Mouse (Mus musculus) heart, postnatal 0 days (tissue): ENCODE results near the gene Zfp609. TPM values are rescaled to one million over a fixed set of nuclear protein-coding genes. Genes with fewer than 3 reads are reported as not detected.

Experiments used
- ATAC-seq: fragments of 200-750 bp; cut with Nextera tagmentation; 2 replicates; pipeline ENCODE4 v1.8.0; 2017; ENCODE audit warnings: low read depth, moderate number of reproducible peaks, moderate library complexity; ENCODE audit not compliant: insufficient read depth
- DNase-seq: peaks from one replicate; pipeline ENCODE4 v3.0.0-alpha.2; 2016; ENCODE audit warnings: low spot score
- H3K27ac ChIP-seq: fragments of 300-500 bp; sonication (generic); 2 replicates; pipeline ENCODE4 v1.5.1; 2014; ENCODE audit warnings: low read depth, mild to moderate bottlenecking
- H3K27me3 ChIP-seq: fragments of 300-500 bp; sonication (generic); 2 replicates; pipeline ENCODE4 v1.6.1; 2014; ENCODE audit warnings: low read length, mixed read lengths; ENCODE audit not compliant: control insufficient read depth, insufficient read depth
- H3K36me3 ChIP-seq: fragments of 300-500 bp; sonication (generic); replicated peaks from 2 replicates; pipeline ENCODE4 v1.6.1; 2014; ENCODE audit warnings: low read length, mixed read lengths; ENCODE audit not compliant: control insufficient read depth, insufficient read depth
- H3K4me1 ChIP-seq: fragments of 300-500 bp; sonication (generic); 2 replicates; pipeline ENCODE4 v1.6.1; 2014; ENCODE audit warnings: antibody characterized with exemption; ENCODE audit not compliant: control insufficient read depth, insufficient read depth
- H3K4me2 ChIP-seq: fragments of 300-500 bp; sonication (generic); 2 replicates; pipeline ENCODE4 v1.6.1; 2014; ENCODE audit warnings: low read depth, mild to moderate bottlenecking, low read length, moderate library complexity
- H3K4me3 ChIP-seq: fragments of 300-500 bp; sonication (generic); 2 replicates; pipeline ENCODE4 v1.5.1; 2014; ENCODE audit warnings: low read depth, low read length
- H3K9ac ChIP-seq: fragments of 300-500 bp; sonication (generic); replicated peaks from 2 replicates; pipeline ENCODE4 v1.6.1; 2014; ENCODE audit warnings: low read depth, low read length, mixed read lengths
- H3K9me3 ChIP-seq: fragments of 300-500 bp; sonication (generic); replicated peaks from 2 replicates; pipeline ENCODE4 v1.6.1; 2016; ENCODE audit warnings: low read length; ENCODE audit not compliant: control insufficient read depth
- CTCF ChIP-seq: IDR thresholded peaks from 2 replicates; pipeline ENCODE4 v1.5.1; 2016; ENCODE audit warnings: antibody characterized with exemption, control low read depth, low read depth
- EP300 ChIP-seq: IDR thresholded peaks from 2 replicates; pipeline ENCODE4 v1.6.1; 2016; ENCODE audit warnings: antibody characterized with exemption, low read depth
- WGBS: fragments of 180-500 bp; shearing (Covaris S2); extraction: QIAGEN DNeasy Blood & Tissue Kit; methylation state at CpG from one replicate; pipeline ENCODE4 v1.1.7; 2014; 5-methylcytosine and 5-hydroxymethylcytosine counted together
- polyA plus RNA-seq: library from polyadenylated mRNA; unstranded; fragments of >200 nt; fragmentation: Nextera tagmentation; extraction: Ambion mirVana; gene quantifications from 2 replicates; pipeline ENCODE4 v1.2.1, GENCODE M21; 2015
- total RNA-seq: library from RNA; depleted of rRNA; stranded (reverse); fragments of >200 nt; gene quantifications from 2 replicates; pipeline ENCODE4 v1.2.3, GENCODE M21; 2014; ENCODE audit warnings: low replicate concordance

The Zfp609 gene
- total and polyA plus RNA-seq, 2 experiments from 2014 or later, result 2.9 to 7.6 TPM

DNA sequence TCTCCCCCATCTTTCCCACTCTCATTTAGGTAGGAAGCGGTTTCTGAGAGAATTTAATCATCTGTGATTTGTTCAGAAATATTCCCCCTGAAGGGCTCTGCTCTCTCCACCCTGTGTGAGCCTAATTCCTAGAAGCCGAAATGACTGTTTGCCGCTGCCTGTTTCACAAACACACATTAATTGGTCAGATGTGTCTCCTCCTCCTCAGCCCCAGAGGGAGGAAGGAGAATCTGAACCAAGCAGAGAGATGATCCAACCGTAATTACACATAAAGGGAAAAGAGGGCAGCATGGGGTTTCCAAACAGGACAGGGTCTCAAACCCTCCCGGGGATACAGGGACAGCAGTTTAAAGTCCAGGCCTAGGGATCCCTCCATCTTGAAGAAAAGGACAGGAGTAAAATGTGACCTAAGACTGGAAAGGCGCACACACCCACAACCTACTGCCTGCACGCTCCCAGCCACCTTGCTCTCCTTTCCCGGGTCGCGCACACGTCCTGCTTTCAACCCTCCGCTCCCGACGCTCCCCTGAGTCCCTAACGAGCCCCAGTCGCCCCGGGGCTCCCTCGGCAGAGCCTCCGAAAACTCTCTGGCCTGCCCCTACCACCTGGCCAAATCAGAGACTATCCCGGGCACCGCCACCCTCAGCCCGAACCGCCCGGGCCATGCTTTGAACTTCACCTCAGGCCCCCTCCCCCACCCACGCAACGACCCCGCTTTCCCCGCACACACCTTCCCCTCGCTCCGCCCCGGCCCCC lies 598 bp downstream of the Zfp609 start:
- Histone ChIP-seq H3K27ac (peak overlapping the region; percentile 99), H3K27me3 (no peaks in the 10 kb centered on the region), H3K9me3 (no peaks in the 10 kb centered on the region), H3K36me3 (no peaks in the 10 kb centered on the region), H3K9ac (peak overlapping the region; percentile 96), H3K4me1 (peaks cover 42% of the 10 kb centered on the region), H3K4me3 (peak overlapping the region; percentile 89), H3K4me2 (peak overlapping the region; percentile 80)
- TF ChIP-seq CTCF, result no peak
- TF ChIP-seq EP300, result no peak
- DNase-seq (peak; percentile 80), ATAC-seq (peak; percentile 34)
- WGBS, result under 1% methylated on average over 31 of the region's 31 CpGs

DNA sequence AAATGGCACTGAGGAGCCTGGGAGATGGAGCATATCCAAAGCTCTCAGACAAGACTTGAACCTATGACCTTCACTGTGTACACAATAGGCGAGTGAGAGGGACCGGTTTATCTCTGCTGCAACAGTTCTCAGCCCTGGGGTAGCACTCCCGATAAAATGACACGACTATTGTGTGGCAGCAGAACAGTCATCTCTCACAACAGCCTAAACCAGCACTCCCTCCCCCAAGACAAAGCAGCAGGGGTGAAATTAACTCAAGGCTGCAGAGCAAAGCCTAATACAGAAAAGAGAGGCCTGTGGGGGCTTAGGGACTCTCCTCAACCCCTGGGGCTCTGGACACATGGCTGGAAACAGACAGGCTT lies 1.2 kb downstream of the Zfp609 start:
- H3K9ac ChIP-seq, result peak overlapping the region; percentile 96
- DNase-seq (peak; percentile 37), ATAC-seq (no peak)
- no peaks in the 10 kb centered on the region for H3K36me3 ChIP-seq
- H3K4me1 ChIP-seq, result peaks cover 41% of the 10 kb centered on the region
- under 1% methylated on average over 4 of the region's 4 CpGs for WGBS
- peak overlapping the region; percentile 80 for H3K4me2 ChIP-seq
- no peaks in the 10 kb centered on the region for H3K9me3 ChIP-seq
- TF ChIP-seq CTCF (no peak), EP300 (no peak)
- peak overlapping the region; percentile 89 for H3K4me3 ChIP-seq
- H3K27ac ChIP-seq, result peak overlapping the region; percentile 99
- H3K27me3 ChIP-seq, result no peaks in the 10 kb centered on the region

GRCm38 (mm10) chr9:65823716-65824462 lies 3.5 kb downstream of the Zfp609 start:
- TF ChIP-seq CTCF (no peak), EP300 (no peak)
- Histone ChIP-seq H3K4me1 (peaks cover 46% of the 10 kb centered on the region), H3K4me3 (peak overlapping the region; percentile 4), H3K27ac (peak overlapping the region; percentile 63), H3K9me3 (no peaks in the 10 kb centered on the region), H3K9ac (no peak overlapping the region), H3K36me3 (no peaks in the 10 kb centered on the region), H3K4me2 (peak overlapping the region; percentile 43), H3K27me3 (no peaks in the 10 kb centered on the region)
- peak; percentile 70 for DNase-seq
- ATAC-seq, result no peak
- 22% methylated on average over 10 of the region's 10 CpGs for WGBS

GRCm38 (mm10) chr9:65822011-65822410 lies 5.4 kb downstream of the Zfp609 start:
- Histone ChIP-seq H3K9ac (no peak overlapping the region), H3K27ac (no peak overlapping the region), H3K9me3 (no peaks in the 10 kb centered on the region), H3K4me2 (no peak overlapping the region), H3K36me3 (no peaks in the 10 kb centered on the region), H3K4me3 (no peak overlapping the region), H3K4me1 (peaks cover 37% of the 10 kb centered on the region), H3K27me3 (no peaks in the 10 kb centered on the region)
- TF ChIP-seq EP300 (no peak), CTCF (no peak)
- WGBS, result 73% methylated on average over 4 of the region's 4 CpGs
- no peak for DNase-seq
- no peak for ATAC-seq

- Histone ChIP-seq H3K27ac (no peak overlapping the region), H3K4me1 (peaks cover 26% of the 10 kb centered on the region), H3K4me3 (no peak overlapping the region), H3K9ac (no peak overlapping the region), H3K9me3 (no peaks in the 10 kb centered on the region), H3K27me3 (no peaks in the 10 kb centered on the region), H3K36me3 (no peaks in the 10 kb centered on the region; the same call in 1 of the 2 replicates), H3K4me2 (no peak overlapping the region)
- ATAC-seq (no peak), DNase-seq (no peak)
- TF ChIP-seq EP300 (no peak), CTCF (no peak)
- WGBS, result 73% methylated on average over 2 of the region's 2 CpGs
Measured at GRCm38 (mm10) chr9:65820301-65820700, 7.1 kb downstream of the Zfp609 start.
